Mouse (Mus musculus) ES-E14 (cell line): ENCODE data around the gene Plxnb3.

Experiments
- MAFK ChIP-seq: IDR thresholded peaks from 2 replicates; pipeline ENCODE4 v1.6.1; 2014; ENCODE audit warnings: mild to moderate bottlenecking, low read depth, low read length, inconsistent platforms; ENCODE audit not compliant: insufficient read depth
- ZC3H11A ChIP-seq: IDR thresholded peaks from 2 replicates; pipeline ENCODE4 v1.6.1; 2012; ENCODE audit warnings: low read depth, mild to moderate bottlenecking, inconsistent platforms, low read length, borderline replicate concordance
- ZNF384 ChIP-seq: IDR thresholded peaks from 2 replicates; pipeline ENCODE4 v1.6.1; 2012; ENCODE audit warnings: low read depth, low read length, inconsistent platforms

GRCm38 (mm10) chrX:73758611-73759290 lies 1.9 kb downstream of the Plxnb3 start:
- no peak for TF ChIP-seq MAFK
- no peak for TF ChIP-seq ZC3H11A
- no peak for TF ChIP-seq ZNF384
